Mouse (Mus musculus) urinary bladder, postnatal 14 days (tissue): Measurements from ENCODE around the gene Rngtt.
"Not testable (repeated sequence)": the region's sequence is repeated elsewhere in the genome, so short reads cannot be mapped to it uniquely, and the experiment has no call there.

Source experiments
- DNase-seq: peaks from one replicate; pipeline ENCODE4 v3.0.0; 2021; ENCODE audit warnings: low spot score

Rngtt gene

GRCm38 (mm10) chr4:33441864-33442263 lies 131.8 kb downstream of the Rngtt start:
- no peak for DNase-seq

- DNase-seq = no peak
Measured at GRCm38 (mm10) chr4:33446265-33446664, 136.2 kb downstream of the Rngtt start.

GRCm38 (mm10) chr4:33446881-33447280 lies 136.8 kb downstream of the Rngtt start:
- DNase-seq = no peak

GRCm38 (mm10) chr4:33450356-33450755 lies 140.2 kb downstream of the Rngtt start:
- DNase-seq = not testable (repeated sequence)

- no peak for DNase-seq
Measured at GRCm38 (mm10) chr4:33459851-33460250, 149.7 kb downstream of the Rngtt start.

GRCm38 (mm10) chr4:33464432-33464831 lies 154.3 kb downstream of the Rngtt start:
- DNase-seq = no peak

GRCm38 (mm10) chr4:33465871-33466270 lies 155.8 kb downstream of the Rngtt start:
- peak; percentile 7 for DNase-seq

GRCm38 (mm10) chr4:33466970-33467399 lies 156.9 kb downstream of the Rngtt start:
- no peak for DNase-seq

- no peak for DNase-seq
Measured at GRCm38 (mm10) chr4:33467627-33468026, 157.5 kb downstream of the Rngtt start.

GRCm38 (mm10) chr4:33468151-33468550 lies 158.0 kb downstream of the Rngtt start:
- no peak for DNase-seq

GRCm38 (mm10) chr4:33470671-33471302 lies 160.7 kb downstream of the Rngtt start:
- DNase-seq = no peak

GRCm38 (mm10) chr4:33478011-33478785 lies 168.1 kb downstream of the Rngtt start:
- DNase-seq = no peak

GRCm38 (mm10) chr4:33481721-33482120 lies 171.6 kb downstream of the Rngtt start:
- DNase-seq = no peak

GRCm38 (mm10) chr4:33486050-33486449 lies 175.9 kb downstream of the Rngtt start:
- DNase-seq = no peak

GRCm38 (mm10) chr4:33491108-33491507 lies 181.0 kb downstream of the Rngtt start:
- no peak for DNase-seq

- DNase-seq = no peak
Measured at GRCm38 (mm10) chr4:33494377-33494776, 184.3 kb downstream of the Rngtt start.

- no peak for DNase-seq
Measured at GRCm38 (mm10) chr4:33496985-33497384, 186.9 kb downstream of the Rngtt start.

- DNase-seq = no peak
Measured at GRCm38 (mm10) chr4:33497657-33498056, 187.5 kb downstream of the Rngtt start.

GRCm38 (mm10) chr4:33498160-33498874 lies 188.2 kb downstream of the Rngtt start:
- DNase-seq = no peak

- DNase-seq = no peak
Measured at GRCm38 (mm10) chr4:33506638-33507037, 196.5 kb downstream of the Rngtt start.

- DNase-seq = no peak
Measured at GRCm38 (mm10) chr4:33510544-33510943, 200.4 kb downstream of the Rngtt start.

GRCm38 (mm10) chr4:33513421-33513820 lies 203.3 kb downstream of the Rngtt start:
- peak; percentile 39 for DNase-seq
